Mouse (Mus musculus): ENCODE results near the gene Cmtm1. TPM values are rescaled to one million over a fixed set of nuclear protein-coding genes. Genes with fewer than 3 reads are reported as not detected.

Gene Cmtm1
- polyA plus RNA-seq, 1 experiment = not detected

- peak overlapping the region; percentile 98 for H3K4me3 ChIP-seq (replicated peaks)
- H3K4me1 ChIP-seq = peaks cover 74% of the 10 kb centered on the region
- TF ChIP-seq GATA1 (IDR thresholded peaks at IDR 0.05; ENCODE audit: borderline replicate concordance, low read length) (no peak), FLI1 (IDR thresholded peaks at IDR 0.05; ENCODE audit: low read length) (no peak)
- peaks cover 32% of the 10 kb centered on the region for H3K36me3 ChIP-seq (replicated peaks; ENCODE audit: low read length)
- peaks cover 3% of the 10 kb centered on the region; the same call in 1 of the 2 replicates for H3K9me3 ChIP-seq
- no peaks in the 10 kb centered on the region for H3K27me3 ChIP-seq (replicated peaks)
Observed at GRCm38 (mm10) chr8:104341678-104342077, 31.7 kb upstream of the Cmtm1 start.

GRCm38 (mm10) chr8:104341106-104341561 is 31.2 kb upstream of the Cmtm1 start:
- TF ChIP-seq FLI1 (IDR thresholded peaks at IDR 0.05; ENCODE audit: low read length) (no peak), GATA1 (IDR thresholded peaks at IDR 0.05; ENCODE audit: borderline replicate concordance, low read length) (no peak)
- Histone ChIP-seq H3K27me3 (replicated peaks) (no peaks in the 10 kb centered on the region), H3K4me3 (replicated peaks) (peak overlapping the region; percentile 98), H3K9me3 (peaks cover 5% of the 10 kb centered on the region; the same call in 1 of the 2 replicates), H3K4me1 (peaks cover 69% of the 10 kb centered on the region), H3K36me3 (replicated peaks; ENCODE audit: low read length) (peaks cover 26% of the 10 kb centered on the region)

GRCm38 (mm10) chr8:104340233-104341105 is 30.5 kb upstream of the Cmtm1 start:
- H3K36me3 ChIP-seq (replicated peaks; ENCODE audit: low read length) = peaks cover 20% of the 10 kb centered on the region
- TF ChIP-seq FLI1 (IDR thresholded peaks at IDR 0.05; ENCODE audit: low read length) (no peak), GATA1 (IDR thresholded peaks at IDR 0.05; ENCODE audit: borderline replicate concordance, low read length) (no peak)
- H3K9me3 ChIP-seq = peaks cover 8% of the 10 kb centered on the region; the same call in 1 of the 2 replicates
- no peaks in the 10 kb centered on the region for H3K27me3 ChIP-seq (replicated peaks)
- H3K4me1 ChIP-seq = peaks cover 68% of the 10 kb centered on the region
- H3K4me3 ChIP-seq (replicated peaks) = peak overlapping the region; percentile 98

- peaks cover 14% of the 10 kb centered on the region for H3K36me3 ChIP-seq (replicated peaks; ENCODE audit: low read length)
- no peaks in the 10 kb centered on the region for H3K27me3 ChIP-seq (replicated peaks)
- no peak for TF ChIP-seq GATA1 (IDR thresholded peaks at IDR 0.05; ENCODE audit: borderline replicate concordance, low read length)
- TF ChIP-seq FLI1 (IDR thresholded peaks at IDR 0.05; ENCODE audit: low read length) = no peak
- peaks cover 8% of the 10 kb centered on the region; the same call in 1 of the 2 replicates for H3K9me3 ChIP-seq
- peak overlapping the region; percentile 98 for H3K4me3 ChIP-seq (replicated peaks)
- peaks cover 66% of the 10 kb centered on the region for H3K4me1 ChIP-seq
Observed at GRCm38 (mm10) chr8:104339983-104340232, 30.0 kb upstream of the Cmtm1 start.

- peaks cover 9% of the 10 kb centered on the region for H3K36me3 ChIP-seq (replicated peaks; ENCODE audit: low read length)
- H3K27me3 ChIP-seq (replicated peaks) = no peaks in the 10 kb centered on the region
- TF ChIP-seq GATA1 (IDR thresholded peaks at IDR 0.05; ENCODE audit: borderline replicate concordance, low read length) = no peak
- peaks cover 64% of the 10 kb centered on the region for H3K4me1 ChIP-seq
- H3K9me3 ChIP-seq = peaks cover 8% of the 10 kb centered on the region; the same call in 1 of the 2 replicates
- H3K4me3 ChIP-seq (replicated peaks) = peak within 1 kb of the TSS; percentile 98
Observed at GRCm38 (mm10) chr8:104339229-104339982, 29.5 kb upstream of the Cmtm1 start, which contains the start of gene Cmtm3. Gene Cmtm3, plus strand, starts transcription at chr8:104339410.

GRCm38 (mm10) chr8:104337890-104338289 is 27.9 kb upstream of the Cmtm1 start:
- no peak overlapping the region for H3K4me3 ChIP-seq (replicated peaks)
- H3K27me3 ChIP-seq (replicated peaks) = no peaks in the 10 kb centered on the region
- TF ChIP-seq GATA1 (IDR thresholded peaks at IDR 0.05; ENCODE audit: borderline replicate concordance, low read length) = no peak
- TF ChIP-seq FLI1 (IDR thresholded peaks at IDR 0.05; ENCODE audit: low read length) = no peak
- H3K36me3 ChIP-seq (replicated peaks; ENCODE audit: low read length) = no peaks in the 10 kb centered on the region
- H3K4me1 ChIP-seq = peaks cover 64% of the 10 kb centered on the region
- peaks cover 8% of the 10 kb centered on the region; the same call in 1 of the 2 replicates for H3K9me3 ChIP-seq

- Histone ChIP-seq H3K4me1 (peaks cover 56% of the 10 kb centered on the region), H3K4me3 (replicated peaks) (no peak overlapping the region), H3K27me3 (replicated peaks) (no peaks in the 10 kb centered on the region), H3K9me3 (peaks cover 8% of the 10 kb centered on the region; the same call in 1 of the 2 replicates), H3K36me3 (replicated peaks; ENCODE audit: low read length) (no peaks in the 10 kb centered on the region)
- TF ChIP-seq FLI1 (IDR thresholded peaks at IDR 0.05; ENCODE audit: low read length) = no peak
- no peak for TF ChIP-seq GATA1 (IDR thresholded peaks at IDR 0.05; ENCODE audit: borderline replicate concordance, low read length)
Observed at GRCm38 (mm10) chr8:104336806-104337205, 26.9 kb upstream of the Cmtm1 start.

GRCm38 (mm10) chr8:104334196-104334595 is 24.3 kb upstream of the Cmtm1 start:
- no peak for TF ChIP-seq GATA1 (IDR thresholded peaks at IDR 0.05; ENCODE audit: borderline replicate concordance, low read length)
- TF ChIP-seq FLI1 (IDR thresholded peaks at IDR 0.05; ENCODE audit: low read length) = no peak
- Histone ChIP-seq H3K36me3 (replicated peaks; ENCODE audit: low read length) (no peaks in the 10 kb centered on the region), H3K4me3 (replicated peaks) (no peak overlapping the region), H3K4me1 (peaks cover 30% of the 10 kb centered on the region), H3K27me3 (replicated peaks) (peaks cover 3% of the 10 kb centered on the region), H3K9me3 (peaks cover 8% of the 10 kb centered on the region; the same call in 1 of the 2 replicates)

GRCm38 (mm10) chr8:104333786-104334185 is 23.8 kb upstream of the Cmtm1 start:
- Histone ChIP-seq H3K27me3 (replicated peaks) (peaks cover 3% of the 10 kb centered on the region), H3K36me3 (replicated peaks; ENCODE audit: low read length) (no peaks in the 10 kb centered on the region), H3K9me3 (peaks cover 8% of the 10 kb centered on the region; the same call in 1 of the 2 replicates), H3K4me1 (peaks cover 26% of the 10 kb centered on the region), H3K4me3 (replicated peaks) (peak overlapping the region; percentile 68)
- TF ChIP-seq GATA1 (IDR thresholded peaks at IDR 0.05; ENCODE audit: borderline replicate concordance, low read length) (no peak), FLI1 (IDR thresholded peaks at IDR 0.05; ENCODE audit: low read length) (no peak)
